9 mouse cellular contexts compared by ENCODE assay signal in genomic region chr2:131094823-131095222, GRCm38 (mm10). TPM values are rescaled to one million over a fixed set of nuclear protein-coding genes. Genes with fewer than 3 reads are reported as not detected.
A peak's percentile ranks its signal among the peaks of the same experiment; 100 is the strongest.
DNase-seq lines count a peak whose midpoint lies in the region; ATAC-seq and TF ChIP-seq lines count a peak whose summit lies in the region.
"Had no signal": no experiment of that assay in that cellular context is flagged by ENCODE, and none has a peak within 500 bp of the region (broad histone marks: within the 10 kb centered on the region; RNA-seq: fewer than 3 reads in every experiment).

No protein-coding gene starts in this region.

- H3K27ac ChIP-seq in cortical plate, adult 2 months (ENCODE audit: insufficient read depth, low read length) = no peak overlapping the region
- H3K27ac ChIP-seq in kidney, adult 2 months (ENCODE audit: insufficient read depth, low read depth, low read length) = no peak overlapping the region
- no peak overlapping the region for H3K27ac ChIP-seq in limb, embryonic 11.5 days (replicated peaks; ENCODE audit: low read depth, low read length)
- H3K27ac ChIP-seq: embryonic facial prominence, embryonic 15.5 days had no signal

- DNase-seq in 416B (ENCODE audit: low read depth) = peak; percentile 79
- DNase-seq in adrenal gland, adult (ENCODE audit: inconsistent age in 2 of 2, low spot score in 1 of 2) = peak; percentile 76 to 92
- DNase-seq in gastrocnemius, postnatal 14 days = peak; percentile 73
- peak; percentile 84 for DNase-seq in kidney, adult 2 months
- peak; percentile 87 for DNase-seq in limb, embryonic 11.5 days (ENCODE audit: low spot score)
- peak; percentile 61 to 77 for DNase-seq in natural killer cell, adult 2 months (ENCODE audit: low spot score in 2 of 2)
- peak; percentile 79 to 91 for DNase-seq in spleen, postnatal 4 days (ENCODE audit: low spot score in 2 of 2)

- no peak overlapping the region for H3K4me2 ChIP-seq in limb, embryonic 11.5 days (ENCODE audit: low read depth, severe bottlenecking)
- H3K4me2 ChIP-seq: embryonic facial prominence, embryonic 15.5 days had no signal

- no peaks in the 10 kb centered on the region; the same call in 1 of the 2 replicates for H3K4me1 ChIP-seq in cortical plate, adult 2 months (ENCODE audit: control insufficient read depth, insufficient read depth, low read length)
- H3K4me1 ChIP-seq in kidney, adult 2 months (ENCODE audit: control insufficient read depth, insufficient read depth, low read length) = peaks cover 4% of the 10 kb centered on the region; the same call in 1 of the 2 replicates
- H3K4me1 ChIP-seq in limb, embryonic 11.5 days (ENCODE audit: control insufficient read depth, insufficient read depth, low read length) = 0 out of 2 replicates have a peak, but pooled peaks cover 5% of the 10 kb centered on the region

- no peak overlapping the region for H3K9ac ChIP-seq in limb, embryonic 11.5 days (ENCODE audit: low read length)
- H3K9ac ChIP-seq: embryonic facial prominence, embryonic 15.5 days had no signal

- H3K9me3 ChIP-seq in limb, embryonic 11.5 days (ENCODE audit: control insufficient read depth, low read length) = no peaks in the 10 kb centered on the region
- H3K9me3 ChIP-seq: embryonic facial prominence, embryonic 15.5 days had no signal

- H3K4me3 ChIP-seq in cortical plate, adult 2 months (ENCODE audit: insufficient read depth, low read length) = no peak overlapping the region
- no peak overlapping the region for H3K4me3 ChIP-seq in kidney, adult 2 months (ENCODE audit: insufficient read depth, low read depth, low read length)
- no peak overlapping the region for H3K4me3 ChIP-seq in limb, embryonic 11.5 days (ENCODE audit: low read depth, low read length)
- H3K4me3 ChIP-seq: embryonic facial prominence, embryonic 15.5 days had no signal

- H3K27me3 ChIP-seq in kidney, adult 2 months (replicated peaks; ENCODE audit: control insufficient read depth, insufficient read depth, low read length) = no peaks in the 10 kb centered on the region
- no peaks in the 10 kb centered on the region for H3K27me3 ChIP-seq in limb, embryonic 11.5 days (ENCODE audit: control insufficient read depth, insufficient read depth, low read length)
- H3K27me3 ChIP-seq: embryonic facial prominence, embryonic 15.5 days had no signal

- TF ChIP-seq CTCF in cortical plate, adult 2 months (IDR thresholded peaks at IDR 0.05; ENCODE audit: extremely low read depth, insufficient read depth, low read length) = peak; percentile 88
- peak; percentile 85 for TF ChIP-seq CTCF in kidney, adult 2 months (conservative IDR thresholded peaks at IDR 0.05; ENCODE audit: insufficient read depth, insufficient read length, low read depth, low read length)

- ATAC-seq in limb, embryonic 11.5 days (ENCODE audit: insufficient number of reproducible peaks, low FRiP score, low TSS enrichment, low read depth) = no peak

- TF ChIP-seq POLR2A in cortical plate, adult 2 months (IDR thresholded peaks at IDR 0.05; ENCODE audit: extremely low read depth, insufficient read depth, low read length) = no peak
- no peak for TF ChIP-seq POLR2A in kidney, adult 2 months (IDR thresholded peaks at IDR 0.05; ENCODE audit: low read depth, low read length)

- no peaks in the 10 kb centered on the region for H3K36me3 ChIP-seq in kidney, adult 2 months (ENCODE audit: control insufficient read depth, insufficient read depth, low read length)
- H3K36me3 ChIP-seq in limb, embryonic 11.5 days (ENCODE audit: control insufficient read depth, insufficient read depth, low read length) = no peaks in the 10 kb centered on the region
- H3K36me3 ChIP-seq: embryonic facial prominence, embryonic 15.5 days had no signal

- 0% methylated on average over 1 of the region's 1 CpGs for WGBS in kidney, adult 2 months
- WGBS in limb, embryonic 11.5 days = 0% methylated on average over 1 of the region's 1 CpGs

- intact Hi-C loops in gastrocnemius, postnatal 14 days (cut with DNase I; ENCODE audit: low total_unique reads) = loop anchor here (5.0 kb wide), 4 partner anchors 47 to 322 kb away; no protein-coding TSS in a partner anchor

RNA-seq across cellular contexts. Expression of gene Siglec1, which starts 8.3 kb away (rescaled TPM):
- polyA plus RNA-seq in cortical plate, adult 2 months (2012; rRNA removed) = 0.21 and 0.35 TPM in 2 replicates
- total RNA-seq in gastrocnemius, postnatal 14 days (2021) = under 1 TPM; 0.78 to 0.90 TPM
- 1.5 and 7.5 TPM in 2 replicates for polyA plus RNA-seq in kidney, adult 2 months (2012; rRNA removed)
- 0.03 and 0.07 TPM in 2 replicates for polyA plus RNA-seq in limb, embryonic 11.5 days (2014; fragmentation: Nextera tagmentation; extraction: Ambion mirVana)

RNA-seq across cellular contexts. Expression of gene Adam33, which starts 31.2 kb away (rescaled TPM):
- polyA plus RNA-seq in cortical plate, adult 2 months (2012; rRNA removed) = 21.0 and 21.7 TPM in 2 replicates
- total RNA-seq in gastrocnemius, postnatal 14 days (2021) = 1 to 10 TPM; 2.5 to 3.9 TPM
- polyA plus RNA-seq in kidney, adult 2 months (2012; rRNA removed) = 3.3 and 4.1 TPM in 2 replicates
- polyA plus RNA-seq in limb, embryonic 11.5 days (2014; fragmentation: Nextera tagmentation; extraction: Ambion mirVana) = 0.47 and 0.72 TPM in 2 replicates

RNA-seq across cellular contexts. Expression of gene Hspa12b, which starts 32.3 kb away (rescaled TPM):
- 10.2 and 10.5 TPM in 2 replicates for polyA plus RNA-seq in cortical plate, adult 2 months (2012; rRNA removed)
- total RNA-seq in gastrocnemius, postnatal 14 days (2021) = 10 to 100 TPM; 14.5 to 18.3 TPM
- polyA plus RNA-seq in kidney, adult 2 months (2012; rRNA removed) = 7.8 and 8.4 TPM in 2 replicates
- polyA plus RNA-seq in limb, embryonic 11.5 days (2014; fragmentation: Nextera tagmentation; extraction: Ambion mirVana) = 9.6 and 12.7 TPM in 2 replicates

RNA-seq across cellular contexts. Expression of gene Gm11037, which starts 38.5 kb away (rescaled TPM):
- polyA plus RNA-seq in cortical plate, adult 2 months (2012; rRNA removed) = not detected in 2 replicates
- not detected for total RNA-seq in gastrocnemius, postnatal 14 days (2021)
- not detected in 2 replicates for polyA plus RNA-seq in kidney, adult 2 months (2012; rRNA removed)
- not detected in 2 replicates for polyA plus RNA-seq in limb, embryonic 11.5 days (2014; fragmentation: Nextera tagmentation; extraction: Ambion mirVana)
- polyA plus RNA-seq: embryonic facial prominence, embryonic 15.5 days had no signal

RNA-seq across cellular contexts. Expression of gene Gfra4, which starts 51.9 kb away (rescaled TPM):
- polyA plus RNA-seq in cortical plate, adult 2 months (2012; rRNA removed) = 201 and 206 TPM in 2 replicates
- total RNA-seq in gastrocnemius, postnatal 14 days (2021) = 1 to 10 TPM; 3.8 to 5.1 TPM
- 7.1 and 7.2 TPM in 2 replicates for polyA plus RNA-seq in kidney, adult 2 months (2012; rRNA removed)
- polyA plus RNA-seq in limb, embryonic 11.5 days (2014; fragmentation: Nextera tagmentation; extraction: Ambion mirVana) = 10.3 and 10.9 TPM in 2 replicates
